In genomic region chr5:87142865-87143456, GRCm38 (mm10) we compare ENCODE assay signal across 8 mouse cellular contexts. TPM values are rescaled to one million over a fixed set of nuclear protein-coding genes. Genes with fewer than 3 reads are reported as not detected.
A peak's percentile ranks its signal among the peaks of the same experiment; 100 is the strongest.
DNase-seq lines count a peak whose midpoint lies in the region; ATAC-seq and TF ChIP-seq lines count a peak whose summit lies in the region.
"Had no signal": no experiment of that assay in that cellular context is flagged by ENCODE, and none has a peak within 500 bp of the region (broad histone marks: within the 10 kb centered on the region; RNA-seq: fewer than 3 reads in every experiment).

No protein-coding gene starts in this region.

- H3K4me2 ChIP-seq in forebrain, embryonic 12.5 days = no peak overlapping the region
- no peak overlapping the region for H3K4me2 ChIP-seq in kidney, embryonic 14.5 days (replicated peaks; ENCODE audit: low read depth, low read length)
- no peak overlapping the region for H3K4me2 ChIP-seq in liver, embryonic 14.5 days (ENCODE audit: low read depth)

- no peaks in the 10 kb centered on the region for H3K4me1 ChIP-seq in E14TG2a.4 (replicated peaks; ENCODE audit: low read depth, low read length)
- H3K4me1 ChIP-seq in forebrain, embryonic 12.5 days = no peaks in the 10 kb centered on the region
- no peaks in the 10 kb centered on the region for H3K4me1 ChIP-seq in kidney, embryonic 14.5 days (ENCODE audit: control insufficient read depth, insufficient read depth, low read length)
- no peaks in the 10 kb centered on the region for H3K4me1 ChIP-seq in liver, embryonic 14.5 days (replicated peaks; ENCODE audit: control insufficient read depth in 2 of 2, insufficient read depth in 2 of 2, low read length in 1 of 2)

- H3K27ac ChIP-seq in forebrain, embryonic 12.5 days = no peak overlapping the region
- H3K27ac ChIP-seq in kidney, embryonic 14.5 days (ENCODE audit: low read depth, low read length) = no peak overlapping the region
- no peak overlapping the region for H3K27ac ChIP-seq in liver, embryonic 14.5 days

- ATAC-seq in forebrain, embryonic 12.5 days (ENCODE audit: low FRiP score) = 0 out of 2 replicates have a peak, but pooled peaks have one; percentile 51
- ATAC-seq in kidney, embryonic 14.5 days (ENCODE audit: low FRiP score, low TSS enrichment) = peak; percentile 82; the same call in 1 of the 2 replicates
- ATAC-seq in liver, embryonic 14.5 days (ENCODE audit: insufficient read depth) = no peak

- H3K9ac ChIP-seq in forebrain, embryonic 12.5 days = no peak overlapping the region
- H3K9ac ChIP-seq in kidney, embryonic 14.5 days (ENCODE audit: low read depth, low read length) = no peak overlapping the region
- H3K9ac ChIP-seq in liver, embryonic 14.5 days (replicated peaks) = no peak overlapping the region

- 37% methylated on average over 3 of the region's 3 CpGs for WGBS in forebrain, embryonic 12.5 days
- WGBS in kidney, embryonic 14.5 days = 40% methylated on average over 3 of the region's 3 CpGs
- WGBS in liver, embryonic 14.5 days (ENCODE audit: insufficient replicate concordance) = 29% methylated on average over 3 of the region's 3 CpGs

- no peaks in the 10 kb centered on the region for H3K27me3 ChIP-seq in E14TG2a.4 (ENCODE audit: insufficient read depth, low read length)
- H3K27me3 ChIP-seq in forebrain, embryonic 12.5 days = no peaks in the 10 kb centered on the region
- no peaks in the 10 kb centered on the region for H3K27me3 ChIP-seq in kidney, embryonic 14.5 days (ENCODE audit: control insufficient read depth, insufficient read depth, low read length)
- no peaks in the 10 kb centered on the region for H3K27me3 ChIP-seq in liver, embryonic 14.5 days (ENCODE audit: control insufficient read depth, insufficient read depth, low read length)

- TF ChIP-seq CTCF in E14TG2a.4 (conservative IDR thresholded peaks at IDR 0.05; ENCODE audit: low read length) = peak; percentile 51
- peak; percentile 43 for TF ChIP-seq CTCF in liver, embryonic 14.5 days (IDR thresholded peaks at IDR 0.05; ENCODE audit: low read depth)

- no peaks in the 10 kb centered on the region for H3K36me3 ChIP-seq in E14TG2a.4 (ENCODE audit: insufficient read depth, low read length)
- no peaks in the 10 kb centered on the region for H3K36me3 ChIP-seq in forebrain, embryonic 12.5 days (replicated peaks)
- H3K36me3 ChIP-seq in kidney, embryonic 14.5 days (ENCODE audit: control insufficient read depth, insufficient read depth, low read length) = no peaks in the 10 kb centered on the region
- H3K36me3 ChIP-seq in liver, embryonic 14.5 days (replicated peaks; ENCODE audit: control insufficient read depth, insufficient read depth, low read depth) = no peaks in the 10 kb centered on the region

- no peak for TF ChIP-seq EP300 in liver, embryonic 14.5 days (IDR thresholded peaks at IDR 0.05; ENCODE audit: low read depth)

- H3K4me3 ChIP-seq in E14TG2a.4 (replicated peaks; ENCODE audit: low read length) = no peak overlapping the region
- H3K4me3 ChIP-seq in forebrain, embryonic 12.5 days (replicated peaks) = no peak overlapping the region
- H3K4me3 ChIP-seq in kidney, embryonic 14.5 days (ENCODE audit: low read length) = no peak overlapping the region
- no peak overlapping the region for H3K4me3 ChIP-seq in liver, embryonic 14.5 days (ENCODE audit: insufficient read depth in 1 of 2, low read depth in 2 of 2, low read length in 2 of 2)

- no peaks in the 10 kb centered on the region for H3K9me3 ChIP-seq in E14TG2a.4 (ENCODE audit: low read length)
- H3K9me3 ChIP-seq in forebrain, embryonic 12.5 days = no peaks in the 10 kb centered on the region
- H3K9me3 ChIP-seq in kidney, embryonic 14.5 days (ENCODE audit: control insufficient read depth, low read length) = no peaks in the 10 kb centered on the region
- H3K9me3 ChIP-seq in liver, embryonic 14.5 days (ENCODE audit: control insufficient read depth, low read length) = no peaks in the 10 kb centered on the region

- DNase-seq in Muller cell, postnatal 12 days (ENCODE audit: inconsistent ontology term) = peak; percentile 48
- DNase-seq in liver, embryonic 14.5 days (ENCODE audit: low read depth in 3 of 3, low spot score in 3 of 3) = no peak
- DNase-seq in ovary, postnatal 14 days (ENCODE audit: low spot score) = peak; percentile 27
- no peak for DNase-seq in T-cell, adult 2 months (ENCODE audit: low spot score)

RNA-seq across cellular contexts. Expression of gene Ugt2b5, which starts 2.8 kb away (rescaled TPM):
- polyA plus RNA-seq in forebrain, embryonic 12.5 days (2016; fragmentation: Nextera tagmentation; extraction: Ambion mirVana) = not detected in 2 replicates
- polyA plus RNA-seq in kidney, embryonic 14.5 days (2014; fragmentation: Nextera tagmentation; extraction: Ambion mirVana) = 4.7 and 8.4 TPM in 2 replicates
- polyA plus RNA-seq in liver, embryonic 14.5 days (2012; rRNA removed) = 3.7 and 4.0 TPM in 2 replicates
- 16.9 and 18.6 TPM in 2 replicates for polyA plus RNA-seq in liver, embryonic 14.5 days (2014; fragmentation: Nextera tagmentation; extraction: Ambion mirVana)
- polyA plus RNA-seq: limb, embryonic 14.5 days had no signal

RNA-seq across cellular contexts. Expression of gene Ugt2b36, which starts 50.6 kb away (rescaled TPM):
- polyA plus RNA-seq in forebrain, embryonic 12.5 days (2016; fragmentation: Nextera tagmentation; extraction: Ambion mirVana) = not detected in 2 replicates
- polyA plus RNA-seq in kidney, embryonic 14.5 days (2014; fragmentation: Nextera tagmentation; extraction: Ambion mirVana) = 0.37 TPM in 1 of 2 replicates, not detected in the other
- polyA plus RNA-seq in liver, embryonic 14.5 days (2012; rRNA removed) = 5.7 and 6.5 TPM in 2 replicates
- 17.0 and 18.2 TPM in 2 replicates for polyA plus RNA-seq in liver, embryonic 14.5 days (2014; fragmentation: Nextera tagmentation; extraction: Ambion mirVana)
- polyA plus RNA-seq: limb, embryonic 14.5 days had no signal

Comparison
In these comparisons a context has a peak if more than half of its experiments do, and no peak if none do; other contexts are left out.
1. DNase-seq: peak in Muller cell, postnatal 12 days (single experiment) and ovary, postnatal 14 days (single experiment); none in liver, embryonic 14.5 days (0 of 3) and T-cell, adult 2 months (single experiment).